Mouse (Mus musculus) CH12.LX (cell line): ENCODE results near the gene Bbs10. TPM values are rescaled to one million over a fixed set of nuclear protein-coding genes. Genes with fewer than 3 reads are reported as not detected.
A peak's percentile ranks its signal among the peaks of the same experiment; 100 is the strongest.

Experiments
- DNase-seq: peaks from one replicate; pipeline ENCODE4 v3.0.0-alpha.2; 2013; ENCODE audit errors: extremely low read depth
- H3K27ac ChIP-seq: 2 replicates; pipeline ENCODE4 v1.5.1; 2012; ENCODE audit warnings: low read depth, mild to moderate bottlenecking, control low read depth, moderate library complexity; ENCODE audit not compliant: insufficient read depth
- H3K27me3 ChIP-seq: replicated peaks from 2 replicates; pipeline ENCODE3; 2012; ENCODE audit warnings: inconsistent platforms
- H3K36me3 ChIP-seq, 2 experiments: replicated peaks in 1 of 2; 2 replicates each; pipeline versions ENCODE3 to v1.6.1; 2012; ENCODE audit warnings: inconsistent platforms in 1 of 2, low read length in 1 of 2, mild to moderate bottlenecking in 1 of 2, mixed read lengths in 1 of 2, moderate library complexity in 1 of 2; ENCODE audit not compliant: control insufficient read depth in 1 of 2, insufficient read depth in 1 of 2
- H3K4me1 ChIP-seq, 2 experiments: 2 replicates each; pipeline ENCODE4 v1.6.1; 2012; ENCODE audit warnings: inconsistent platforms in 1 of 2, moderate library complexity in 1 of 2; ENCODE audit not compliant: insufficient read depth in 2 of 2, control insufficient read depth in 1 of 2
- H3K4me2 ChIP-seq: 2 replicates; pipeline ENCODE4 v1.6.1; 2012; ENCODE audit warnings: low read depth, mild to moderate bottlenecking, control low read depth; ENCODE audit not compliant: poor library complexity, insufficient read depth, severe bottlenecking
- H3K4me3 ChIP-seq, 3 experiments: fragments of 150-350 bp in 1 of 3; sonication (generic) in 1 of 3; replicated peaks in 1 of 3; 2 replicates each; pipeline versions ENCODE3 to v1.5.1; 2011 to 2012; ENCODE audit warnings: low read depth in 2 of 3, low read length in 2 of 3, mild to moderate bottlenecking in 2 of 3, moderate library complexity in 2 of 3, control low read depth in 1 of 3, improper control_type of control experiment in 1 of 3, inconsistent platforms in 1 of 3, mixed read lengths in 1 of 3; ENCODE audit not compliant: poor library complexity in 1 of 3
- H3K79me2 ChIP-seq: replicated peaks from 2 replicates; pipeline ENCODE4 v1.6.1; 2012; ENCODE audit warnings: mild to moderate bottlenecking, moderate library complexity; ENCODE audit not compliant: control insufficient read depth, poor library complexity, insufficient read depth, severe bottlenecking; ENCODE audit errors: extremely low read depth
- H3K9ac ChIP-seq: 2 replicates; pipeline ENCODE4 v1.6.1; 2012; ENCODE audit warnings: low read depth, mild to moderate bottlenecking, control low read depth, moderate library complexity; ENCODE audit not compliant: insufficient read depth
- H3K9me3 ChIP-seq: replicated peaks from 2 replicates; pipeline ENCODE3; 2012; ENCODE audit warnings: low read length, inconsistent platforms, mixed read lengths
- BHLHE40 ChIP-seq: IDR thresholded peaks from 2 replicates; pipeline ENCODE4 v1.6.1; 2011; ENCODE audit warnings: mild to moderate bottlenecking, low read depth, low read length, improper control_type of control experiment
- CHD1 ChIP-seq: IDR thresholded peaks from 2 replicates; pipeline ENCODE4 v1.6.1; 2012; ENCODE audit warnings: low read depth, low read length, improper control_type of control experiment, inconsistent platforms
- CHD2 ChIP-seq: IDR thresholded peaks from 2 replicates; pipeline ENCODE4 v1.6.1; 2011; ENCODE audit warnings: low read length, improper control_type of control experiment
- ELF1 ChIP-seq: IDR thresholded peaks from 2 replicates; pipeline ENCODE4 v1.6.1; 2014; ENCODE audit warnings: low read depth, mild to moderate bottlenecking, inconsistent platforms, low read length, improper control_type of control experiment
- GABPA ChIP-seq: IDR thresholded peaks from 2 replicates; pipeline ENCODE4 v1.6.1; 2012; ENCODE audit warnings: low read depth, low read length, improper control_type of control experiment, inconsistent platforms; ENCODE audit not compliant: insufficient replicate concordance
- HCFC1 ChIP-seq: IDR thresholded peaks from 2 replicates; pipeline ENCODE4 v1.6.1; 2012; ENCODE audit warnings: low read depth, mild to moderate bottlenecking, inconsistent platforms, low read length, improper control_type of control experiment
- IRF4 ChIP-seq: IDR thresholded peaks from 2 replicates; pipeline ENCODE4 v1.6.1; 2014; ENCODE audit warnings: low read depth, mild to moderate bottlenecking, inconsistent platforms, low read length, improper control_type of control experiment
- JUND ChIP-seq: conservative IDR thresholded peaks from 2 replicates; pipeline ENCODE4 v1.6.1; 2011; ENCODE audit warnings: low read depth, low read length, improper control_type of control experiment
- KAT2A ChIP-seq: IDR thresholded peaks from 2 replicates; pipeline ENCODE4 v1.6.1; 2012; ENCODE audit warnings: low read length, improper control_type of control experiment, inconsistent platforms; ENCODE audit not compliant: insufficient replicate concordance
- MAFK ChIP-seq: IDR thresholded peaks from 2 replicates; pipeline ENCODE4 v1.6.1; 2011; ENCODE audit warnings: low read length, improper control_type of control experiment; ENCODE audit not compliant: insufficient replicate concordance
- MAZ ChIP-seq: IDR thresholded peaks from 2 replicates; pipeline ENCODE4 v1.6.1; 2012; ENCODE audit warnings: low read depth, mild to moderate bottlenecking, inconsistent platforms, low read length, improper control_type of control experiment, moderate library complexity
- NELFE ChIP-seq: IDR thresholded peaks from 2 replicates; pipeline ENCODE4 v1.6.1; 2011; ENCODE audit warnings: low read depth, low read length, improper control_type of control experiment
- PAX5 ChIP-seq: IDR thresholded peaks from 2 replicates; pipeline ENCODE4 v1.6.1; 2012; ENCODE audit warnings: low read length, inconsistent platforms, mixed read lengths
- POLR2AphosphoS2 ChIP-seq: IDR thresholded peaks from 2 replicates; pipeline ENCODE4 v1.6.1; 2011; ENCODE audit warnings: low read depth, low read length, improper control_type of control experiment
- RAD21 ChIP-seq: IDR thresholded peaks from 2 replicates; pipeline ENCODE4 v1.6.1; 2011; ENCODE audit warnings: low read depth, mild to moderate bottlenecking, low read length, improper control_type of control experiment, moderate library complexity
- RCOR1 ChIP-seq: conservative IDR thresholded peaks from 2 replicates; pipeline ENCODE4 v1.6.1; 2012; ENCODE audit warnings: low read depth, mild to moderate bottlenecking, inconsistent platforms, low read length, improper control_type of control experiment
- SIN3A ChIP-seq: IDR thresholded peaks from 2 replicates; pipeline ENCODE4 v1.6.1; 2012; ENCODE audit warnings: low read length, improper control_type of control experiment, inconsistent platforms
- SMC3 ChIP-seq: IDR thresholded peaks from 2 replicates; pipeline ENCODE4 v1.6.1; 2011; ENCODE audit warnings: low read depth, low read length, improper control_type of control experiment
- TBP ChIP-seq: conservative IDR thresholded peaks from 2 replicates; pipeline ENCODE4 v1.6.1; 2011; ENCODE audit warnings: low read depth, low read length, improper control_type of control experiment
- USF1 ChIP-seq: IDR thresholded peaks from 2 replicates; pipeline ENCODE4 v1.6.1; 2014; ENCODE audit warnings: low read depth, mild to moderate bottlenecking, inconsistent platforms, low read length, improper control_type of control experiment
- ZC3H11A ChIP-seq: IDR thresholded peaks from 2 replicates; pipeline ENCODE4 v1.6.1; 2012; ENCODE audit warnings: low read depth, mild to moderate bottlenecking, inconsistent platforms, low read length, improper control_type of control experiment
- ZKSCAN1 ChIP-seq: IDR thresholded peaks from 2 replicates; pipeline ENCODE4 v1.6.1; 2012; ENCODE audit warnings: low read depth, inconsistent platforms, low read length, improper control_type of control experiment, borderline replicate concordance
- dilution Hi-C: fragments of 300-500 bp; cut with MboI; formaldehyde crosslinking; loops from 2 replicates; pipeline ENCODE4 v1.14.3; 2020; ENCODE audit warnings: low sequenced_read_pairs; ENCODE audit not compliant: extremely low pct_unique_long_range_greater_than_20kb, extremely low pct_ligation_motif_present
- in situ Hi-C: fragments of 300-500 bp; cut with MboI; formaldehyde crosslinking; loops from 3 replicates; pipeline ENCODE4 v1.14.3; 2019; ENCODE audit warnings: low sequenced_read_pairs, low pct_ligation_motif_present, low pct_unique_long_range_greater_than_20kb, mixed read lengths
- polyA plus RNA-seq: library from polyadenylated mRNA; unstranded; fragments of >175 nt; gene quantifications from 2 replicates; pipeline ENCODE4 v1.2.1, GENCODE M21; 2012; ENCODE audit warnings: low read depth; ENCODE audit not compliant: insufficient read length
- total RNA-seq, 2 experiments: library from RNA; depleted of rRNA; stranded (reverse); fragments of 300-350 nt in 1 of 2; fragments of >200 nt in 1 of 2; gene quantifications; 2 replicates each; pipeline ENCODE4 v1.2.3; 2012 to 2014

Gene Bbs10
- total and polyA plus RNA-seq, 3 experiments: 2.2 to 6.0 (median 4.5) TPM

DNA sequence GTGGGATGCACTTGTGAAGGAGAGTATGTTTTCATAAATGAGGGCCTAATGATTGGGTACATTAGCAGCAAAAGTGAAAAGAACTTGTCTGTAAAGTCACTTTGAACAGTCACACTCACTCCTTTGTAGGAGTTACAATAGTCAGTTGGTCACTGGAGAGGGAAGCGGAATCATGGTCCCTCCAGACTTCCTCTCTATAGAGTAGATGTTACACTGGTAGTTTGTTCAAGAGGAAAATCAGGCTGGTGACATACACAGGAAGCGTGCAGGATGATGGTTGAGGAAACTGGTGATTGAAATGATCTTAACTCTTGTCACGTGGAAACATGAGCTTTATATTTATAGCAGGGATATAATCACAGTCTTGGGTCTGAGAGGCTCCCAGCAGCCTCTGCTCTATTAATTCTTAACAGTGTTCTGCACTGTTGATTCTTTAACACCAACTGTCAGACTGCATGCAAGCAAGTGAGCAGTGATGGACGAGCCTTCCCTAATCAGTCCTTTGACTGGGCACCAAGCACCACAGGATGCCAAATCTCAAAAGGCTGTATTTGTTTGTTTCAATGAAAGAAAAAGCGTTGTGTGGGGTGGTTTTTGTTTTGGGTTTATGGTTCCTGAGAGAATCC lies 24.9 kb upstream of the Bbs10 start:
- dilution Hi-C loops (no loop called here), in situ Hi-C loops (no loop called here)
- H3K4me1 ChIP-seq: no peaks in the 10 kb centered on the region
- H3K9me3 ChIP-seq: no peaks in the 10 kb centered on the region
- no peaks in the 10 kb centered on the region for H3K27me3 ChIP-seq
- H3K79me2 ChIP-seq: no peaks in the 10 kb centered on the region
- H3K9ac ChIP-seq: no peak overlapping the region
- DNase-seq: no peak
- H3K27ac ChIP-seq: no peak overlapping the region
- TF ChIP-seq NELFE (no peak), ZKSCAN1 (no peak), MAFK (no peak), HCFC1 (no peak), MAZ (no peak), SMC3 (no peak), USF1 (no peak), ELF1 (no peak), IRF4 (no peak)
- TF ChIP-seq, all 38 proteins: peak for 0
- Histone ChIP-seq H3K4me3 (no peak overlapping the region), H3K4me2 (no peak overlapping the region), H3K36me3 (peaks cover 63 to 84% of the 10 kb centered on the region in 2 experiments)

DNA sequence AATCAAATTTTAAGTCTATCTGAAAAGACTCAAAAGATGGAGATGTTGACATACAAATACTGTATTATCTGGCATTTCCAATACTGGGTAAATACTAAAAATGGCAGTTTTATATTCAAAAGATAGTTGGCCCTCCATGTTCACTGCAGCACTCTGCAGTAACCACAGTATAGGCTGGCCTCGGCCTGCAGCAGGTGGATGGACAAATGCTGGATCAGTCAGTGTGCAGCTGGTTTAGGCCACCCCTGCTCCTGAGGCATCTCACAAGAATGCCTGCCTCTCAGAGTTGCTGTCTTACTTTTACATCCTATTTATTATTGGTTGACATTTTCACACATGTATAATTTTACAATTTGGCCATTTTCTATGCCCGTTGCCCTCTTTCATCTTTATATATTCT lies 22.7 kb upstream of the Bbs10 start:
- H3K9ac ChIP-seq: no peak overlapping the region
- no peak overlapping the region for H3K4me3 ChIP-seq
- H3K27ac ChIP-seq: no peak overlapping the region
- H3K4me1 ChIP-seq: no peaks in the 10 kb centered on the region
- no peaks in the 10 kb centered on the region for H3K9me3 ChIP-seq
- peaks cover 55 to 82% of the 10 kb centered on the region in 2 experiments for H3K36me3 ChIP-seq
- no peak for DNase-seq
- H3K4me2 ChIP-seq: no peak overlapping the region
- no peaks in the 10 kb centered on the region for H3K79me2 ChIP-seq
- in situ Hi-C loops (no loop called here), dilution Hi-C loops (no loop called here)
- no peaks in the 10 kb centered on the region for H3K27me3 ChIP-seq
- no peak for TF ChIP-seq RAD21
- no peak for TF ChIP-seq RCOR1
- TF ChIP-seq USF1: no peak

GRCm38 (mm10) chr10:111297631-111298030 lies 848 bp upstream of the Bbs10 start:
- DNase-seq: no peak
- dilution Hi-C loops: no loop called here

More at GRCm38 (mm10) chr10:111297631-111298030, 848 bp upstream of the Bbs10 start:
- TF ChIP-seq HCFC1 (no peak), MAZ (no peak), SMC3 (no peak), MAFK (no peak), JUND (no peak), CHD2 (no peak), KAT2A (no peak), GABPA (no peak), BHLHE40 (no peak), ZC3H11A (no peak), PAX5 (no peak), SIN3A (no peak), CHD1 (no peak), TBP (no peak), POLR2AphosphoS2 (no peak)
- Histone ChIP-seq H3K4me3 (peak overlapping the region in 2 of 3 experiments; percentile 48 to 76), H3K9me3 (no peaks in the 10 kb centered on the region), H3K79me2 (no peaks in the 10 kb centered on the region; the same call in 1 of the 2 replicates), H3K27ac (no peak overlapping the region), H3K9ac (no peak overlapping the region; the same call in 1 of the 2 replicates), H3K27me3 (no peaks in the 10 kb centered on the region), H3K36me3 (peaks cover 3 to 24% of the 10 kb centered on the region in 2 experiments), H3K4me2 (peak overlapping the region; percentile 69), H3K4me1 (peaks cover 0 to 23% of the 10 kb centered on the region in 2 experiments; a peak in 2 of 4 replicates)
- in situ Hi-C loops: no loop called here
